Mouse (Mus musculus): ENCODE measurements around the gene Scgb2b18. TPM values are rescaled to one million over a fixed set of nuclear protein-coding genes. Genes with fewer than 3 reads are reported as not detected.
"Not testable (repeated sequence)": the region's sequence is repeated elsewhere in the genome, so short reads cannot be mapped to it uniquely, and the experiment has no call there.

Gene Scgb2b18
- polyA plus RNA-seq (2016; fragmentation: Nextera tagmentation; extraction: Ambion mirVana): not detected in 2 replicates

DNA sequence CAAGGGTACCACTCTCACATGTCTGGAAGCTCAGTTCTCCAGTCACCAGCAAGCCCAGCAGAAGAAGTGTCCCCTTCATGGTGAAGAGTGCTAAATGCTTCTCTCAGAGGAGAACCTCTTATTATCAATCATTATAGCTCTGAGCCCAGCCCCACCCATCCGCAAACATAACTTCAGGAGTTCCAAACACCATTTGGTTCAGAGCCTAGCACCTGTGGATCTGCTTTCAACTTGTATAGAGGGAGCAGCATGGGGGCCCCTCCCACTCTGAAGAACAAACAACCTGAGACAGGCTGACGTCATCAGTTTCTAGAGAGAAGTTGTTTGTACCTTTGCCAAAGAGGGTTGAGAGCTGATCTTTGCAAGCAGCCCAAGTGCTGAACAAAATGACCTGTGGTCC is at the start of gene Scgb2b18:
Gene Scgb2b18, minus strand, starts transcription at position 101 of the 400 bp plus-strand sequence.
- not testable (repeated sequence) for H3K36me3 ChIP-seq (replicated peaks); H3K27me3 ChIP-seq (replicated peaks; ENCODE audit: low read depth, poor library complexity, severe bottlenecking); H3K4me3 ChIP-seq; H3K4me1 ChIP-seq; H3K27ac ChIP-seq (replicated peaks); DNase-seq (ENCODE audit: low spot score); H3K9me3 ChIP-seq
- WGBS: 80% methylated on average over 2 of the region's 2 CpGs

DNA sequence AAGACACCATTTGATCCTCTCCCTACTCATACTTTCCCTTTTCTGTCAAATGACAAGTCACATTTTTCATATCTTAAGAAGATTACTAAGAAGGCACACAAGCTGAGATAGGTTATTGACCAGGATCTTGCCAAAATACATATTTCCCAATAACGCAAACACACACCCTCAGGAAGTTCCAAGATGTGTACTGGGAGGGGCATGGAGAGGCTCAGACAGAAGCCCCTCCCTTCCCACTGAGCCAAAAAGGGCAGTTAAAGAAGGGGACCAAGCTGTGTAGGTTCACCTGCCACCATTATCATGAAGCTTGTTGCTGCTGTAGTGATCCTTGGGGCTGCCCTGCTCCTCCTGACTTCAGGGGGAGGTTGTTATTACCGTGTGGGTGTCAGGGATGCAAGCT is 11.6 kb upstream of the Scgb2b18 start, which contains the start of gene Scgb1b18:
Gene Scgb1b18, plus strand, starts transcription at position 301 of the 400 bp plus-strand sequence.
- H3K9me3 ChIP-seq; H3K27me3 ChIP-seq (replicated peaks; ENCODE audit: low read depth, poor library complexity, severe bottlenecking); H3K27ac ChIP-seq (replicated peaks); H3K4me1 ChIP-seq; H3K4me3 ChIP-seq; DNase-seq (ENCODE audit: low spot score); H3K36me3 ChIP-seq (replicated peaks): not testable (repeated sequence)
- WGBS: no CpG with 5 or more reads among the region's 2 CpGs

Other genes with a start within 250 kb of the Scgb2b18 start
- not detected in 2 replicates for gene Scgb2b17, start 117.3 kb downstream of the Scgb2b18 start, polyA plus RNA-seq (2016; fragmentation: Nextera tagmentation; extraction: Ambion mirVana)
- gene Scgb1b17, start 110.4 kb downstream of the Scgb2b18 start, polyA plus RNA-seq (2016; fragmentation: Nextera tagmentation; extraction: Ambion mirVana): not detected in 2 replicates
- gene Scgb1b18, start 11.7 kb upstream of the Scgb2b18 start, polyA plus RNA-seq (2016; fragmentation: Nextera tagmentation; extraction: Ambion mirVana): not detected in 2 replicates
- gene Scgb2b19, start 106.5 kb upstream of the Scgb2b18 start, polyA plus RNA-seq (2016; fragmentation: Nextera tagmentation; extraction: Ambion mirVana): not detected in 2 replicates
- gene Scgb1b19, start 113.4 kb upstream of the Scgb2b18 start, polyA plus RNA-seq (2016; fragmentation: Nextera tagmentation; extraction: Ambion mirVana): not detected in 2 replicates
- gene Scgb2b20, start 192.5 kb upstream of the Scgb2b18 start, polyA plus RNA-seq (2016; fragmentation: Nextera tagmentation; extraction: Ambion mirVana): not detected in 2 replicates
- not detected in 2 replicates for gene Scgb1b20, start 199.4 kb upstream of the Scgb2b18 start, polyA plus RNA-seq (2016; fragmentation: Nextera tagmentation; extraction: Ambion mirVana)

Measured in embryonic facial prominence, embryonic 10.5 days (tissue).